Mouse (Mus musculus) limb, embryonic 14.5 days (tissue): Measurements from ENCODE around the gene Hoxd12. TPM values are rescaled to one million over a fixed set of nuclear protein-coding genes. Genes with fewer than 3 reads are reported as not detected.

Source experiments
- ATAC-seq: fragments of 200-750 bp; cut with Nextera tagmentation; 2 replicates; pipeline ENCODE4 v1.8.0; 2017; ENCODE audit warnings: low read depth, moderate number of reproducible peaks, moderate TSS enrichment; ENCODE audit not compliant: low FRiP score
- DNase-seq: peaks from one replicate; pipeline ENCODE4 v3.0.0-alpha.2; 2015; ENCODE audit warnings: low spot score
- H3K27ac ChIP-seq: fragments of 300-500 bp; sonication (generic); replicated peaks from 2 replicates; pipeline ENCODE4 v1.5.1; 2014; ENCODE audit warnings: low read depth, mild to moderate bottlenecking, low read length, moderate library complexity, mixed read lengths
- H3K27me3 ChIP-seq: fragments of 300-500 bp; sonication (generic); 2 replicates; pipeline ENCODE4 v1.6.1; 2014; ENCODE audit warnings: low read length, mixed read lengths; ENCODE audit not compliant: control insufficient read depth, insufficient read depth
- H3K36me3 ChIP-seq: fragments of 300-500 bp; sonication (generic); 2 replicates; pipeline ENCODE4 v1.6.1; 2014; ENCODE audit warnings: mild to moderate bottlenecking, low read length, moderate library complexity, mixed read lengths; ENCODE audit not compliant: control insufficient read depth, insufficient read depth
- H3K4me1 ChIP-seq: fragments of 300-500 bp; sonication (generic); 2 replicates; pipeline ENCODE4 v1.6.1; 2014; ENCODE audit warnings: antibody characterized with exemption, low read length, mixed read lengths; ENCODE audit not compliant: control insufficient read depth, insufficient read depth
- H3K4me2 ChIP-seq: fragments of 300-500 bp; sonication (generic); replicated peaks from 2 replicates; pipeline ENCODE4 v1.6.1; 2014; ENCODE audit warnings: low read depth, mild to moderate bottlenecking, low read length, moderate library complexity; ENCODE audit not compliant: severe bottlenecking
- H3K4me3 ChIP-seq: fragments of 300-500 bp; sonication (generic); replicated peaks from 2 replicates; pipeline ENCODE4 v1.5.1; 2014; ENCODE audit warnings: low read length
- H3K9ac ChIP-seq: fragments of 300-500 bp; sonication (generic); 2 replicates; pipeline ENCODE4 v1.6.1; 2014; ENCODE audit warnings: mild to moderate bottlenecking, low read depth, low read length, moderate library complexity; ENCODE audit not compliant: severe bottlenecking
- H3K9me3 ChIP-seq: fragments of 300-500 bp; sonication (generic); 2 replicates; pipeline ENCODE4 v1.6.1; 2016; ENCODE audit warnings: low read length; ENCODE audit not compliant: control insufficient read depth
- POLR2A ChIP-seq: fragments of 200-500 bp; IDR thresholded peaks from 2 replicates; pipeline ENCODE4 v1.8.0; 2012; ENCODE audit warnings: inconsistent platforms, mild to moderate bottlenecking, moderate library complexity, borderline replicate concordance; ENCODE audit not compliant: insufficient read depth, insufficient read length; ENCODE audit errors: extremely low read depth
- WGBS: fragments of 180-500 bp; shearing (Covaris S2); extraction: QIAGEN DNeasy Blood & Tissue Kit; methylation state at CpG from one replicate; pipeline ENCODE4 v1.1.7; 2014; 5-methylcytosine and 5-hydroxymethylcytosine counted together
- polyA plus RNA-seq, 2 experiments: library from polyadenylated mRNA; depleted of rRNA in 1 of 2; stranded (reverse) in 1 of 2; unstranded in 1 of 2; fragments of >200 nt; fragmentation: Nextera tagmentation in 1 of 2; extraction: Ambion mirVana in 1 of 2; gene quantifications; 2 replicates each; pipeline versions ENCODE4 v1.2.1 to v1.2.3; 2012 to 2014

Hoxd12 gene
- polyA plus RNA-seq, 2 experiments: 38.4 to 43.3 TPM

DNA sequence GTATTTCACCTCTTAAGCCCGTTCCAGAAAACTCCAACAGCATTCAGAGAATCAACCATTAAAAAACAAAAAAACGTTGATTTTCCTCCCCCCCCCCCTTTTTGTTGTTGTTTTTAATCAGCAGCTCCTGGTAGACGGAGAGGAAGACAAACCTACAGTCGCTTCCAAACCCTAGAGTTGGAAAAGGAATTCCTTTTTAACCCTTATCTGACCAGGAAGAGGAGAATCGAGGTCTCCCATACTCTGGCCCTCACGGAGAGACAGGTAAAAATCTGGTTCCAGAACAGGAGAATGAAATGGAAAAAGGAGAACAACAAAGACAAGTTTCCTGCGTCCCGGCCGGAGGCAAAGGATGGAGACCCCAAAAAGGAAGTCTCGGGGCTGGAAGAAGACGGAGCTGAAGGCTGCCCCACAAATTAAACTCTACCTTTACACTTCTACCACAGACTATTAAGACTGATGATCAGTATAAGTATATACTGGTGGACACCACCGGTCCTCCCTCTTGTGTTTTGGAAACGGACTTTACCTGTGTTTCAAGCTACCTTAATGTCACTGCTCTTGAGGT lies 31.7 kb downstream of the Hoxd12 start:
- H3K36me3 ChIP-seq: no peaks in the 10 kb centered on the region
- ATAC-seq (no peak), DNase-seq (no peak)
- no peak overlapping the region for H3K27ac ChIP-seq
- H3K27me3 ChIP-seq: peaks cover 84% of the 10 kb centered on the region
- no peaks in the 10 kb centered on the region for H3K9me3 ChIP-seq
- 2% methylated on average over 13 of the region's 13 CpGs for WGBS
- H3K4me3 ChIP-seq: peak overlapping the region; percentile 53
- peak overlapping the region; percentile 78 for H3K4me2 ChIP-seq
- peak overlapping the region; percentile 73 for H3K9ac ChIP-seq
- TF ChIP-seq POLR2A: no peak
- peaks cover 3% of the 10 kb centered on the region; the same call in 1 of the 2 replicates for H3K4me1 ChIP-seq

DNA sequence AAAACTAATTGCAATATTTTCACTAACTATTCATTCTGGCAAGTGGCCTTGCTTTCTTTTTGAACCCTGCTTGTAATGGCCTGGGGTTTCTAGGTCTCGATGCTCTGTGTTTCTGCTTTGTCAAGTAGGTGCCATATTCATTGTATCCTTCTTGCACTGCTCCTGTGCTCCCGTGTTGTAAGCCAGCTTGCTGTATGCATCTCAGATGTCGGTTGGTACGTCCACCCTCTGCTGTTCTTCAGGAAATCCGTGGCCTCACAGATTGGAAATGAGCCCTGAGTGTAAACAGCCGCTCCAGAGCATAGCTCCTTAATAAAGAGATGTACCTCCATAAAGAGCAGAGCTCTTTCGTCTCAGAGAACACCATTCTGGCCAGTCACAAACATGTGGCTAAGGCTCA lies 32.8 kb downstream of the Hoxd12 start:
- H3K9me3 ChIP-seq: no peaks in the 10 kb centered on the region
- no peak overlapping the region for H3K27ac ChIP-seq
- ATAC-seq (no peak), DNase-seq (no peak)
- H3K9ac ChIP-seq: 0 out of 2 replicates have a peak overlapping the region, but pooled peaks have one; percentile 0
- WGBS: 33% methylated on average over 7 of the region's 7 CpGs
- 0 out of 2 replicates have a peak overlapping the region, but pooled peaks have one; percentile 7 for H3K4me3 ChIP-seq
- H3K4me2 ChIP-seq: peak overlapping the region; percentile 30; the same call in 1 of the 2 replicates
- H3K27me3 ChIP-seq: peaks cover 89% of the 10 kb centered on the region
- TF ChIP-seq POLR2A: no peak
- H3K36me3 ChIP-seq: no peaks in the 10 kb centered on the region
- H3K4me1 ChIP-seq: peaks cover 9% of the 10 kb centered on the region

GRCm38 (mm10) chr2:74708676-74709075 lies 33.9 kb downstream of the Hoxd12 start:
- H3K36me3 ChIP-seq: no peaks in the 10 kb centered on the region
- no peaks in the 10 kb centered on the region for H3K9me3 ChIP-seq
- no peak overlapping the region for H3K4me3 ChIP-seq
- H3K27ac ChIP-seq: no peak overlapping the region
- no peak for DNase-seq
- no peak for ATAC-seq
- TF ChIP-seq POLR2A: no peak
- peaks cover 90% of the 10 kb centered on the region for H3K27me3 ChIP-seq
- no peak overlapping the region for H3K9ac ChIP-seq
- peaks cover 9% of the 10 kb centered on the region for H3K4me1 ChIP-seq
- 22% methylated on average over 4 of the region's 4 CpGs for WGBS
- no peak overlapping the region for H3K4me2 ChIP-seq

GRCm38 (mm10) chr2:74709465-74710419 lies 34.9 kb downstream of the Hoxd12 start:
- H3K4me3 ChIP-seq: no peak overlapping the region
- 8% methylated on average over 5 of the region's 5 CpGs for WGBS
- no peak for TF ChIP-seq POLR2A
- H3K4me1 ChIP-seq: peaks cover 6% of the 10 kb centered on the region
- H3K27ac ChIP-seq: no peak overlapping the region
- H3K36me3 ChIP-seq: no peaks in the 10 kb centered on the region
- ATAC-seq: no peak
- DNase-seq: no peak
- no peak overlapping the region for H3K9ac ChIP-seq
- H3K4me2 ChIP-seq: no peak overlapping the region
- peaks cover 90% of the 10 kb centered on the region for H3K27me3 ChIP-seq
- no peaks in the 10 kb centered on the region for H3K9me3 ChIP-seq

- WGBS: under 1% methylated on average over 16 of the region's 16 CpGs
- no peak for TF ChIP-seq POLR2A
- no peak for DNase-seq
- Histone ChIP-seq H3K9me3 (no peaks in the 10 kb centered on the region), H3K4me2 (peak overlapping the region; percentile 68), H3K9ac (peak overlapping the region; percentile 58; the same call in 1 of the 2 replicates), H3K27me3 (peaks cover 95% of the 10 kb centered on the region), H3K27ac (no peak overlapping the region), H3K36me3 (no peaks in the 10 kb centered on the region), H3K4me3 (peak overlapping the region; percentile 47), H3K4me1 (peaks cover 5% of the 10 kb centered on the region; the same call in 1 of the 2 replicates)
- ATAC-seq: no peak
These were observed 36.2 kb downstream of the Hoxd12 start for GRCm38 (mm10) chr2:74710929-74711543.
